Mouse (Mus musculus) embryonic facial prominence, embryonic 15.5 days (tissue): ENCODE measurements around the gene Stat5a. TPM values are rescaled to one million over a fixed set of nuclear protein-coding genes. Genes with fewer than 3 reads are reported as not detected.

ENCODE experiments used
- ATAC-seq: fragments of 200-750 bp; cut with Nextera tagmentation; 2 replicates; pipeline ENCODE4 v1.8.0; 2017; ENCODE audit warnings: low read depth, moderate TSS enrichment; ENCODE audit not compliant: insufficient number of reproducible peaks, low FRiP score, low TSS enrichment
- H3K27ac ChIP-seq: fragments of 300-500 bp; sonication (generic); replicated peaks from 2 replicates; pipeline ENCODE4 v1.5.1; 2015; ENCODE audit warnings: mild to moderate bottlenecking, inconsistent platforms
- H3K27me3 ChIP-seq: fragments of 300-500 bp; sonication (generic); 2 replicates; pipeline ENCODE4 v1.6.1; 2015; ENCODE audit warnings: inconsistent platforms
- H3K36me3 ChIP-seq: fragments of 300-500 bp; sonication (generic); 2 replicates; pipeline ENCODE4 v1.6.1; 2015; ENCODE audit warnings: mild to moderate bottlenecking, inconsistent platforms
- H3K4me1 ChIP-seq: fragments of 300-500 bp; sonication (generic); 2 replicates; pipeline ENCODE4 v1.6.1; 2015; ENCODE audit warnings: inconsistent platforms
- H3K4me2 ChIP-seq: fragments of 300-500 bp; sonication (generic); replicated peaks from 2 replicates; pipeline ENCODE4 v1.6.1; 2015; ENCODE audit warnings: mild to moderate bottlenecking, inconsistent platforms
- H3K4me3 ChIP-seq: fragments of 300-500 bp; sonication (generic); replicated peaks from 2 replicates; pipeline ENCODE4 v1.5.1; 2015; ENCODE audit warnings: mild to moderate bottlenecking, inconsistent platforms
- H3K9ac ChIP-seq: fragments of 300-500 bp; sonication (generic); 2 replicates; pipeline ENCODE4 v1.6.1; 2015; ENCODE audit warnings: inconsistent platforms
- H3K9me3 ChIP-seq: fragments of 300-500 bp; sonication (generic); replicated peaks from 2 replicates; pipeline ENCODE4 v1.6.1; 2016; ENCODE audit warnings: inconsistent platforms
- WGBS: fragments of 180-500 bp; shearing (Covaris S2); methylation state at CpG from one replicate; pipeline ENCODE4 v1.1.7; 2015; 5-methylcytosine and 5-hydroxymethylcytosine counted together
- polyA plus RNA-seq: library from polyadenylated mRNA; unstranded; fragments of >200 nt; fragmentation: Nextera tagmentation; extraction: Ambion mirVana; gene quantifications from 2 replicates; pipeline ENCODE4 v1.2.1, GENCODE M21; 2015

Gene Stat5a
- polyA plus RNA-seq, 1 experiment from 2014 or later: 10.4 TPM

DNA sequence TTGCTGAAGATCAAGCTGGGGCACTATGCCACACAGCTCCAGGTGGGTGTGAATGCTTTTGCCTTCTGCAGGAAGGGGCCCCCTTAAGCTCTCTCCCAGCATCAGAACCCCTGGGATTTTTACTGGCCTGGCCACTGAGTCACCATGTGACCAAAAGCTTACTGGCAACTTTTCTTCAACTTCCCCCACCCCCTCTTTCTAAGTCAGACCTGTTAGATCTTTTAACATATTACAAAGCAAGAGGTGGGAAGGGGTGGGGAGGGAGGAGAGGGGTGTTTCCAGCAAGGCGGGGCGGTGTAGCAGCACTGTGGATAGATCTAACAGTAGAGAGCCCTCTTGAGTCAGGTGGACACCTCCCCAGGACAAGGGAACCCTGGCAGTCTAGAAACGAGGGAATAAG, 2.7 kb downstream of the Stat5a start:
- no peak overlapping the region for H3K4me2 ChIP-seq
- H3K27me3 ChIP-seq: peaks cover 18% of the 10 kb centered on the region; the same call in 1 of the 2 replicates
- ATAC-seq: no peak
- H3K9me3 ChIP-seq: no peaks in the 10 kb centered on the region
- H3K4me3 ChIP-seq: no peak overlapping the region
- 27% methylated on average over 3 of the region's 3 CpGs for WGBS
- no peaks in the 10 kb centered on the region for H3K36me3 ChIP-seq
- H3K27ac ChIP-seq: no peak overlapping the region
- H3K9ac ChIP-seq: no peak overlapping the region
- peaks cover 13% of the 10 kb centered on the region for H3K4me1 ChIP-seq

DNA sequence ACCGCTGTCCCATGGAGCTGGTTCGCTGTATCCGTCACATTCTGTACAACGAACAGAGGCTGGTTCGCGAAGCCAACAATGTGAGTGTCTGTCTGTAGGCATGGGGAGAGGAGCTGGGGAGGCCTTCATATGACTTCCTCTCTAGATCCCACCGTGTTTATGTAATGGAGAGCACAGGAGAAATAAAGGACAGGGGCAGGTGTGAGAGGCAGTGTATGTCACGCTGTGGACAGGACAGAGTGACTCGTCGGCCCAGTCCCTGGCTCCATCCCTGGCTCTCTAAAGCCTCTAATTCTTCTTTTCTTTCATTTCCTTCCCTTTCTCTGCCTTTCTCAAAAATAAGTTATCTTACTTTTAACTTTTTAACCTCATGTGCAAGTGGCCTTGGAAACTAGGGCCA, 4.0 kb downstream of the Stat5a start:
- H3K4me1 ChIP-seq: peaks cover 13% of the 10 kb centered on the region
- H3K4me3 ChIP-seq: no peak overlapping the region
- H3K27me3 ChIP-seq: peaks cover 15% of the 10 kb centered on the region; the same call in 1 of the 2 replicates
- H3K9me3 ChIP-seq: no peaks in the 10 kb centered on the region
- H3K9ac ChIP-seq: no peak overlapping the region
- no peaks in the 10 kb centered on the region for H3K36me3 ChIP-seq
- no peak overlapping the region for H3K27ac ChIP-seq
- no peak overlapping the region for H3K4me2 ChIP-seq
- ATAC-seq: no peak
- WGBS: 83% methylated on average over 10 of the region's 10 CpGs

DNA sequence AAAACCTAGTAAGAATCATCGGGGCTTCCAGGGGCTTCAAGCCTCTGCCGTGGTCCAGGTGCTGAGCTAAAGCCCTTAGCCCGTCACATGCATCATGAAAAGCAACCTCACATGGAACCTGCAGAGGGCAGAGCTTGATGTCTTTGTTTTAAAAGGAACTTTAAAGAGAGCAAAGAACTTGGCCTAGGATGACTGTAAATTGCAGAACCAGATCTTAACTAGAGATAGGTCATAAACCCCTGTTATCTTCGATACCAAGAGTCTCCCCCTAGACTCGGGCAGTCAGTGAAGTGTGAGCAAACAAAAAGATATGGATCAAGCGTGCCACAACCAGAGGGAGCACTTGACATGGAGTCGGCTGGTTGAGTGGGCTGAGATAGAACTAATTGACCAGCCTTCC, 6.5 kb downstream of the Stat5a start:
- Histone ChIP-seq H3K4me2 (no peak overlapping the region), H3K27me3 (peaks cover 8% of the 10 kb centered on the region; the same call in 1 of the 2 replicates), H3K4me1 (peaks cover 2% of the 10 kb centered on the region; the same call in 1 of the 2 replicates), H3K9ac (no peak overlapping the region), H3K9me3 (no peaks in the 10 kb centered on the region), H3K4me3 (no peak overlapping the region), H3K36me3 (no peaks in the 10 kb centered on the region), H3K27ac (no peak overlapping the region)
- no peak for ATAC-seq
- 79% methylated on average over 7 of the region's 7 CpGs for WGBS

- Histone ChIP-seq H3K9ac (no peak overlapping the region), H3K4me1 (no peaks in the 10 kb centered on the region), H3K4me3 (no peak overlapping the region), H3K36me3 (no peaks in the 10 kb centered on the region), H3K27ac (no peak overlapping the region), H3K4me2 (no peak overlapping the region), H3K9me3 (no peaks in the 10 kb centered on the region), H3K27me3 (no peaks in the 10 kb centered on the region)
- no peak for ATAC-seq
- 67% methylated on average over 10 of the region's 10 CpGs for WGBS
Observed at GRCm38 (mm10) chr11:100870256-100870967, 11.3 kb downstream of the Stat5a start.

- H3K27ac ChIP-seq: no peak overlapping the region
- no peak for ATAC-seq
- H3K4me2 ChIP-seq: no peak overlapping the region
- H3K9ac ChIP-seq: no peak overlapping the region
- no peaks in the 10 kb centered on the region for H3K4me1 ChIP-seq
- H3K36me3 ChIP-seq: no peaks in the 10 kb centered on the region
- WGBS: 53% methylated on average over 8 of the region's 8 CpGs
- no peak overlapping the region for H3K4me3 ChIP-seq
- no peaks in the 10 kb centered on the region for H3K9me3 ChIP-seq
- H3K27me3 ChIP-seq: no peaks in the 10 kb centered on the region
Observed at GRCm38 (mm10) chr11:100870968-100871350, 11.8 kb downstream of the Stat5a start.

DNA sequence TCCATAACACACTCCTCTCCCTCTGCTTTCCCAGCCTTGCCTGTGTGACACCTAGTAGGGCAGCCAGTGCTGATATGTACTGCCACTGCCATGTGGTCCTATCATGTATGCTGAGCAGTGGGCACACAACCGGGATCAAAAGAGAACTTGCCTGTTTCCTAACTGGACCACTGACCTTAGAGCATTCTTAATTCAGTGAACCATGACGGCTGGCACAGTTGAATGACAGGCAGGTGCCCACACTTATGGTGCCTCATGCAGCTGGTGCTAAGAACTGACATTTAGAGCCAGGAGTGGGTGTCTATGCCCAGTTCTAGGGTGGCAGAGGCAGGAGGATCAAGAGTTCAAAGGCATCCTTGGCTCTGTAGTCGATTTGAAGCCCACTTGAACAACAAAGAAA, 16.6 kb downstream of the Stat5a start:
- Histone ChIP-seq H3K27me3 (no peaks in the 10 kb centered on the region), H3K36me3 (peaks cover 5% of the 10 kb centered on the region; the same call in 1 of the 2 replicates), H3K4me1 (no peaks in the 10 kb centered on the region), H3K9me3 (no peaks in the 10 kb centered on the region), H3K4me3 (no peak overlapping the region), H3K4me2 (no peak overlapping the region), H3K27ac (no peak overlapping the region), H3K9ac (no peak overlapping the region)
- ATAC-seq: no peak
- 81% methylated on average over 3 of the region's 3 CpGs for WGBS

GRCm38 (mm10) chr11:100879321-100880078, 20.3 kb downstream of the Stat5a start:
- Histone ChIP-seq H3K27ac (no peak overlapping the region), H3K4me3 (no peak overlapping the region), H3K27me3 (no peaks in the 10 kb centered on the region), H3K4me1 (no peaks in the 10 kb centered on the region), H3K36me3 (peaks cover 10% of the 10 kb centered on the region; the same call in 1 of the 2 replicates), H3K9ac (no peak overlapping the region), H3K9me3 (no peaks in the 10 kb centered on the region), H3K4me2 (no peak overlapping the region)
- ATAC-seq: no peak
- 77% methylated on average over 15 of the region's 15 CpGs for WGBS

- ATAC-seq: no peak
- Histone ChIP-seq H3K4me3 (no peak overlapping the region), H3K27me3 (no peaks in the 10 kb centered on the region), H3K4me2 (no peak overlapping the region), H3K4me1 (no peaks in the 10 kb centered on the region), H3K9ac (no peak overlapping the region), H3K9me3 (no peaks in the 10 kb centered on the region), H3K27ac (no peak overlapping the region), H3K36me3 (peaks cover 43% of the 10 kb centered on the region)
- WGBS: 89% methylated on average over 10 of the region's 10 CpGs
Observed at GRCm38 (mm10) chr11:100883640-100884039, 24.5 kb downstream of the Stat5a start.

DNA sequence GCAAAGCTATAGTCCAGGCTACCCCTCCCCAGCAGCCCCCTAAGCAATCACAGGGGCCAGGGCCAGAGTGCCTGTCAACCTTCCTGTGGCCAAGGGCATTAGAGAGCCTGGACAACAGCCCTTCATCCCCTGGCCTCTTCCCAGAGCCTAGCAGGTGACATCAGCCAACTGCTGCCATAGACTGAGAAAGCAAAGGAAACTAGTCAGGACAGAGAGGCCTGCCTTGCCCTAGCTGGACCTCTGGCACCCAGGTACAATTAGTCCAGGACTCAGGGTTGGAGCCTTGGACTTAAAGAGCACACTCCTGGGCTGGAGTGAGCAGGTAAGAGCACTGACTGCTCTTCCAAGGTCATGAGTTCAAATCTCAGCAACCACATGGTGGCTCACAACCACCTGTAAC, 26.3 kb downstream of the Stat5a start:
- peaks cover 60% of the 10 kb centered on the region for H3K36me3 ChIP-seq
- no peak overlapping the region for H3K27ac ChIP-seq
- no peak overlapping the region for H3K9ac ChIP-seq
- H3K4me3 ChIP-seq: no peak overlapping the region
- no peaks in the 10 kb centered on the region for H3K9me3 ChIP-seq
- H3K27me3 ChIP-seq: no peaks in the 10 kb centered on the region
- no peak overlapping the region for H3K4me2 ChIP-seq
- ATAC-seq: no peak
- no peaks in the 10 kb centered on the region for H3K4me1 ChIP-seq

GRCm38 (mm10) chr11:100886188-100886740, 27.1 kb downstream of the Stat5a start:
- no peak overlapping the region for H3K27ac ChIP-seq
- no peaks in the 10 kb centered on the region for H3K9me3 ChIP-seq
- no peaks in the 10 kb centered on the region for H3K27me3 ChIP-seq
- no peak overlapping the region for H3K4me2 ChIP-seq
- H3K4me3 ChIP-seq: no peak overlapping the region
- no peaks in the 10 kb centered on the region for H3K4me1 ChIP-seq
- peaks cover 65% of the 10 kb centered on the region for H3K36me3 ChIP-seq
- ATAC-seq: no peak
- WGBS: 61% methylated on average over 8 of the region's 8 CpGs
- no peak overlapping the region for H3K9ac ChIP-seq

DNA sequence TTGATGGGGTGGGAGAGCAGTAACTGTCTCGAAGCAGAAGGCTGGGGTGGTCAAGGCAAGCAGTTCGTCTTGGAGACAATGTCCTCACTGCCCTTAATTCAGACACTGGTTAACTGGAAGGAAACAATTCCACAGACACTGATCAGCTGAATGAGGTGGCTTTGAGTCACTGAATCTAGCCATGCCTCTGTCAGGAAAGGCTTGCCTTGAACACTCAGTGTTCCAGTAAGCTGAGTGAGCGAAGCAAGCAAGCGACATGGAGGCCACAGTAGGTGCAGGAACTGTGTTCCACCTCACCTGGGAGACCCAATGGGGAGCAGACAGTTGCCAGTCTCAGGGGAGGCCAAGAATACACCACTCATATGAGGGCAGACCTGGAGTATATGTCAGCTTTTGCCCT, 28.1 kb downstream of the Stat5a start:
- Histone ChIP-seq H3K36me3 (peaks cover 68% of the 10 kb centered on the region), H3K27ac (no peak overlapping the region), H3K9ac (no peak overlapping the region), H3K9me3 (no peaks in the 10 kb centered on the region), H3K4me3 (no peak overlapping the region), H3K27me3 (no peaks in the 10 kb centered on the region), H3K4me2 (no peak overlapping the region), H3K4me1 (no peaks in the 10 kb centered on the region)
- no peak for ATAC-seq
- WGBS: 89% methylated on average over 4 of the region's 4 CpGs
